Mouse (Mus musculus) forebrain, embryonic 16.5 days (tissue): Measurements from ENCODE around the gene Stum. TPM values are rescaled to one million over a fixed set of nuclear protein-coding genes. Genes with fewer than 3 reads are reported as not detected.

ENCODE experiments used
- ATAC-seq: fragments of 200-750 bp; cut with Nextera tagmentation; 2 replicates; pipeline ENCODE4 v1.8.0; 2017; ENCODE audit warnings: mild to moderate bottlenecking, moderate library complexity
- H3K27ac ChIP-seq: fragments of 300-500 bp; sonication (generic); 2 replicates; pipeline ENCODE4 v1.5.1; 2014; ENCODE audit warnings: low read length, control low read depth
- H3K27me3 ChIP-seq: fragments of 300-500 bp; sonication (generic); replicated peaks from 2 replicates; pipeline ENCODE4 v1.6.1; 2014; ENCODE audit warnings: low read length; ENCODE audit not compliant: control insufficient read depth, insufficient read depth
- H3K36me3 ChIP-seq: fragments of 300-500 bp; sonication (generic); 2 replicates; pipeline ENCODE4 v1.6.1; 2014; ENCODE audit not compliant: control insufficient read depth, insufficient read depth
- H3K4me1 ChIP-seq: fragments of 300-500 bp; sonication (generic); replicated peaks from 2 replicates; pipeline ENCODE4 v1.6.1; 2014; ENCODE audit warnings: low read length; ENCODE audit not compliant: control insufficient read depth, insufficient read depth
- H3K4me2 ChIP-seq: fragments of 300-500 bp; sonication (generic); 2 replicates; pipeline ENCODE4 v1.6.1; 2014; ENCODE audit warnings: mild to moderate bottlenecking, low read length, control low read depth
- H3K4me3 ChIP-seq: fragments of 300-500 bp; sonication (generic); replicated peaks from 2 replicates; pipeline ENCODE4 v1.5.1; 2014; ENCODE audit warnings: mild to moderate bottlenecking, low read length, control low read depth
- H3K9ac ChIP-seq: fragments of 300-500 bp; sonication (generic); replicated peaks from 2 replicates; pipeline ENCODE4 v1.6.1; 2014; ENCODE audit warnings: low read depth, low read length, control low read depth
- H3K9me3 ChIP-seq: fragments of 300-500 bp; sonication (generic); 2 replicates; pipeline ENCODE4 v1.6.1; 2016; ENCODE audit warnings: low read length; ENCODE audit not compliant: control insufficient read depth
- WGBS: fragments of 180-500 bp; shearing (Covaris S2); extraction: QIAGEN DNeasy Blood & Tissue Kit; methylation state at CpG from one replicate; pipeline ENCODE4 v1.1.7; 2014; 5-methylcytosine and 5-hydroxymethylcytosine counted together
- polyA plus RNA-seq: library from polyadenylated mRNA; unstranded; fragments of >200 nt; fragmentation: Nextera tagmentation; extraction: Ambion mirVana; gene quantifications from 2 replicates; pipeline ENCODE4 v1.2.1, GENCODE M21; 2015

The Stum gene
- polyA plus RNA-seq, 1 experiment from 2014 or later = 4.3 TPM

- Histone ChIP-seq H3K4me3 (no peak overlapping the region), H3K4me2 (no peak overlapping the region), H3K27ac (no peak overlapping the region), H3K4me1 (peaks cover 17% of the 10 kb centered on the region), H3K9me3 (no peaks in the 10 kb centered on the region), H3K9ac (no peak overlapping the region), H3K27me3 (no peaks in the 10 kb centered on the region), H3K36me3 (no peaks in the 10 kb centered on the region)
- ATAC-seq = 0 out of 2 replicates have a peak, but pooled peaks have one; percentile 4
- WGBS = 29% methylated on average over 9 of the region's 9 CpGs
Observed at GRCm38 (mm10) chr1:180428101-180428712, 55.1 kb downstream of the Stum start.

DNA sequence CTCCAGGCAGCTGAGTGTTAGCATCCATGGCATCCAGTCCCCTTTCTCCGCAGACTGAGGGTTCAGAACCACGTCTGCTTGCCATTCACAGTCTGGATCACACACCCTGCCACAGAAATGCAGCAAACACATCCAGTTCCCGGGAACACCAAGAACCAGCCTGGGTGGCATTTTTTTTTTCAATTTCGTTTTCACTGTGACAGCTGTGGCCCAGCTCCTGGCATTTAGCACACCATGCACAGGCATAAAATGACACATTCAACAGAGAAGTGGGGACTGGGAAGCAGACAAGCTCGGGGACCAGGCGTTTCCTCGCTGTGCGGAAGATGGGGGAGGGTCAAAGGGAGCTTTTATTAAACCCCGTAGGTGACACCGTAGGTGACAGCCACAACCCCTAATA lies 55.6 kb downstream of the Stum start:
- peak; percentile 9; the same call in 1 of the 2 replicates for ATAC-seq
- Histone ChIP-seq H3K27ac (no peak overlapping the region), H3K27me3 (no peaks in the 10 kb centered on the region), H3K4me3 (no peak overlapping the region), H3K9me3 (no peaks in the 10 kb centered on the region), H3K4me1 (peaks cover 12% of the 10 kb centered on the region), H3K9ac (0 out of 2 replicates have a peak overlapping the region, but pooled peaks have one; percentile 29), H3K36me3 (no peaks in the 10 kb centered on the region), H3K4me2 (no peak overlapping the region)
- 57% methylated on average over 10 of the region's 10 CpGs for WGBS

GRCm38 (mm10) chr1:180426405-180426804 lies 56.9 kb downstream of the Stum start:
- H3K9ac ChIP-seq = no peak overlapping the region
- H3K4me1 ChIP-seq = peaks cover 14% of the 10 kb centered on the region
- WGBS = 87% methylated on average over 6 of the region's 6 CpGs
- H3K27ac ChIP-seq = no peak overlapping the region
- H3K36me3 ChIP-seq = no peaks in the 10 kb centered on the region
- H3K4me3 ChIP-seq = no peak overlapping the region
- no peaks in the 10 kb centered on the region for H3K9me3 ChIP-seq
- ATAC-seq = no peak
- H3K4me2 ChIP-seq = no peak overlapping the region
- no peaks in the 10 kb centered on the region for H3K27me3 ChIP-seq

DNA sequence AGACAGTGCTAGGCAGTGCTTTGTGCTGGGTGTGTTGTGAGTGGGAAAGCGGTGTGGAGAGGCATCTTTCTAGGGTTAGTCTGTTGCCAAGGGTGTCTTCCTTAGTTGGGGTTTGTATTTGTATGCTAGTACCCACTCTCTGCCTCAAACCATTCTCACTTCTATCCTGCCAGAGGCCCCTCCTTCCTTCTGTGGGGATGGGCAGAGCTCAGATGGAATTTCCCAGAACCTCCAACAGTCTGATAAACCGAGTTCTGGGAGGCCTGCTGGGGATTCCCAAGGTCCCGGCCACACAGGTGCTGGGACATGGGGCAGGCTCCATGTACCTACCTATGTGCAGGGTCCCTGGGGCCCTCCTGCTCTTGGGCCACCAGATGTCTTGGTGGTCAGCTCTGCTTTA lies 59.4 kb downstream of the Stum start:
- 90% methylated on average over 3 of the region's 3 CpGs for WGBS
- Histone ChIP-seq H3K27me3 (no peaks in the 10 kb centered on the region), H3K4me1 (peaks cover 14% of the 10 kb centered on the region)

DNA sequence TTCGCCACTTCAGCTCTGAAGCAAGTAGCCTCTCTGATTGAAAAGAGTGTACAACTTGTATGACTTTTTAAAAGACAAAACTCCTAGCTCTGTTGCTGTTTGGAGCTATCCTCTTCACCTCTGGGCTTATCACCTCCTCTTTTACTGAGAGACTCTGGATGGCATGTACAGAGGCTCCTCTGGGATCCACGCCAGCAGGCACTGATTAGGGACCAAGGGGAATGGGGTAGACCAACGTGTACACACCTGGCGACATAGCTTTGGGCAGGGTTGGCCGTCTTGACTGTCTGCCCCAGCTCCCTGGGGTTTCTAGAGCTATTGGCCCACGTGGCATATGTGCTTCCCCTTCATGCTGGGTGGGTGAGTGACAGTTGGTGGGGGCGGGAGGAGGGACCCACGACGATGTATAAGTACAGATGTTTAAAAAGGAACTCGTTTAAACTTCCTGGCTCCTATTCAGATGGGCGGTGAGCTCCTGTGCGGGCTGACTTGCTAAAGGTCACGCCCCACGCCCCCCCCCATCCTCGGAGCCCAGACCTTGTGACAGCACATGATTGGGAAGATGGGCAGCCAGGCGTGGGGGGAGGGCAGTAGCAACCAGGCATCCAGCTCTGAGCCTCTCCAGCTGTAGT lies 60.2 kb downstream of the Stum start:
- Histone ChIP-seq H3K4me2 (no peak overlapping the region), H3K27me3 (no peaks in the 10 kb centered on the region), H3K9me3 (no peaks in the 10 kb centered on the region), H3K9ac (no peak overlapping the region), H3K4me3 (no peak overlapping the region), H3K27ac (no peak overlapping the region), H3K36me3 (no peaks in the 10 kb centered on the region), H3K4me1 (peaks cover 12% of the 10 kb centered on the region)
- no peak for ATAC-seq
- 56% methylated on average over 16 of the region's 16 CpGs for WGBS

More for the DNA sequence above, 59.4 kb downstream of the Stum start:
- Histone ChIP-seq H3K9ac (no peak overlapping the region), H3K27ac (no peak overlapping the region), H3K4me2 (no peak overlapping the region), H3K4me3 (no peak overlapping the region), H3K36me3 (no peaks in the 10 kb centered on the region), H3K9me3 (no peaks in the 10 kb centered on the region)
- no peak for ATAC-seq

GRCm38 (mm10) chr1:180422076-180422828 lies 61.1 kb downstream of the Stum start:
- ATAC-seq = peak; percentile 67
- Histone ChIP-seq H3K27ac (no peak overlapping the region), H3K4me2 (peak overlapping the region; percentile 11; the same call in 1 of the 2 replicates), H3K4me1 (peaks cover 6% of the 10 kb centered on the region), H3K27me3 (no peaks in the 10 kb centered on the region), H3K36me3 (no peaks in the 10 kb centered on the region), H3K9ac (no peak overlapping the region; the same call in 1 of the 2 replicates), H3K9me3 (no peaks in the 10 kb centered on the region), H3K4me3 (no peak overlapping the region)
- 17% methylated on average over 11 of the region's 11 CpGs for WGBS

DNA sequence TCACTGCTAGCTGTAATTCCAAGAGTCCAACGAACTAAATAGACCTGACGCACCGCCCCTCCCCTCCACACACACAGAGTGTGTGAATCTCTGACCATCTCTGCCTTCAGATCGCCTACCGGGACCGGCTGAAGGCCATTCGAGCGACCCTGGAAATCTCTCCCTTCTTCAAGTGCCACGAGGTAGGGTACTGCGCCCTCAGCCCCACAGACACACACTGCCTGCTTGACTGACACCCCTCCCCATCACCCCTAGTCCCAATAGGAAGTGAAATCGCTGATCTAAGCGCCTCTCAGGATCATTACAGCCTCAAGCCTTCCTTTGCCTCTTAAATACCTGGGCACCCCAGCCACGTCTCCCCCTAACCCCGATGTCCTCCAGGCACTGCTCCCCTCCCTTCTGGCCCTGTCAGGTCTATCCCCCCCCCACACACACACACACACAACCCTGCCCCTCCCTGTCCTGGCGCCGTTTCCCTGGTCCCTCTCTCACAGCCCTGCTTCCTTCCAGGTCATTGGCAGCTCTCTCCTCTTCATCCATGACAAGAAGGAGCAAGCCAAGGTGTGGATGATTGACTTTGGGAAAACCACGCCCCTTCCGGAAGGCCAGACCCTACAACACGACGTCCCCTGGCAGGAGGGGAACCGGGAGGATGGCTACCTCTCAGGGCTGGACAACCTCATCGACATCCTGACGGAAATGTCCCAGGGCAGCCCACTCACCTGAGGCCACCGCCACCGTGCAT lies 62.0 kb downstream of the Stum start:
- H3K9ac ChIP-seq = no peak overlapping the region; the same call in 1 of the 2 replicates
- H3K27ac ChIP-seq = no peak overlapping the region
- no peaks in the 10 kb centered on the region for H3K27me3 ChIP-seq
- peaks cover 6% of the 10 kb centered on the region for H3K4me1 ChIP-seq
- peak; percentile 10 for ATAC-seq
- no peaks in the 10 kb centered on the region for H3K9me3 ChIP-seq
- no peaks in the 10 kb centered on the region for H3K36me3 ChIP-seq
- H3K4me2 ChIP-seq = no peak overlapping the region; the same call in 1 of the 2 replicates
- H3K4me3 ChIP-seq = no peak overlapping the region
- WGBS = 55% methylated on average over 25 of the region's 25 CpGs

- 43% methylated on average over 8 of the region's 8 CpGs for WGBS
- Histone ChIP-seq H3K9ac (no peak overlapping the region), H3K27me3 (no peaks in the 10 kb centered on the region), H3K36me3 (no peaks in the 10 kb centered on the region), H3K4me1 (peaks cover 6% of the 10 kb centered on the region), H3K27ac (no peak overlapping the region), H3K4me3 (no peak overlapping the region), H3K9me3 (no peaks in the 10 kb centered on the region), H3K4me2 (no peak overlapping the region)
- peak; percentile 72 for ATAC-seq
Observed at GRCm38 (mm10) chr1:180420496-180421164, 62.7 kb downstream of the Stum start.
